Mouse (Mus musculus) heart, embryonic 14.5 days (tissue): ENCODE measurements around the gene Ltf. TPM values are rescaled to one million over a fixed set of nuclear protein-coding genes. Genes with fewer than 3 reads are reported as not detected.

Source experiments
- ATAC-seq: fragments of 200-750 bp; cut with Nextera tagmentation; 2 replicates; pipeline ENCODE4 v1.8.0; 2017; ENCODE audit warnings: low read depth, moderate TSS enrichment; ENCODE audit not compliant: insufficient number of reproducible peaks, insufficient read depth, low FRiP score
- H3K27ac ChIP-seq, 2 experiments: fragments of 200-500 bp in 1 of 2; fragments of 300-500 bp in 1 of 2; sonication (generic) in 1 of 2; replicated peaks in 1 of 2; 2 replicates each; pipeline ENCODE4 v1.5.1; 2012 to 2014; ENCODE audit warnings: low read depth in 2 of 2, low read length in 2 of 2, control low read depth in 1 of 2, mild to moderate bottlenecking in 1 of 2, mixed read lengths in 1 of 2; ENCODE audit not compliant: control insufficient read depth in 1 of 2, insufficient read depth in 1 of 2
- H3K27me3 ChIP-seq: fragments of 300-500 bp; sonication (generic); 2 replicates; pipeline ENCODE4 v1.6.1; 2014; ENCODE audit warnings: mild to moderate bottlenecking, low read length, control low read depth; ENCODE audit not compliant: control insufficient read depth, insufficient read depth
- H3K36me3 ChIP-seq: fragments of 300-500 bp; sonication (generic); 2 replicates; pipeline ENCODE4 v1.6.1; 2014; ENCODE audit warnings: mild to moderate bottlenecking, control low read depth, low read length, mixed read lengths; ENCODE audit not compliant: control insufficient read depth, insufficient read depth
- H3K4me1 ChIP-seq, 2 experiments: fragments of 200-500 bp in 1 of 2; fragments of 300-500 bp in 1 of 2; sonication (generic) in 1 of 2; 2 replicates each; pipeline ENCODE4 v1.6.1; 2012 to 2014; ENCODE audit warnings: low read length in 2 of 2, control low read depth in 1 of 2, mixed read lengths in 1 of 2; ENCODE audit not compliant: control insufficient read depth in 2 of 2, insufficient read depth in 2 of 2
- H3K4me2 ChIP-seq: fragments of 300-500 bp; sonication (generic); 2 replicates; pipeline ENCODE4 v1.6.1; 2014; ENCODE audit warnings: mild to moderate bottlenecking, low read length
- H3K4me3 ChIP-seq, 2 experiments: fragments of 200-500 bp in 1 of 2; fragments of 300-500 bp in 1 of 2; sonication (generic) in 1 of 2; 2 replicates each; pipeline ENCODE4 v1.5.1; 2012 to 2014; ENCODE audit warnings: low read length in 2 of 2, mild to moderate bottlenecking in 2 of 2, control low read depth in 1 of 2, low read depth in 1 of 2, moderate library complexity in 1 of 2; ENCODE audit not compliant: control insufficient read depth in 1 of 2, insufficient read depth in 1 of 2
- H3K9ac ChIP-seq: fragments of 300-500 bp; sonication (generic); 2 replicates; pipeline ENCODE4 v1.6.1; 2014; ENCODE audit warnings: mild to moderate bottlenecking, low read length
- H3K9me3 ChIP-seq: fragments of 300-500 bp; sonication (generic); 2 replicates; pipeline ENCODE4 v1.6.1; 2016; ENCODE audit warnings: low read length, control low read depth; ENCODE audit not compliant: control insufficient read depth
- WGBS: fragments of 180-500 bp; shearing (Covaris S2); extraction: QIAGEN DNeasy Blood & Tissue Kit; methylation state at CpG from one replicate; pipeline ENCODE4 v1.1.7; 2014; 5-methylcytosine and 5-hydroxymethylcytosine counted together
- polyA plus RNA-seq: library from polyadenylated mRNA; unstranded; fragments of >200 nt; fragmentation: Nextera tagmentation; extraction: Ambion mirVana; gene quantifications from 2 replicates; pipeline ENCODE4 v1.2.1, GENCODE M21; 2014

Ltf gene
- polyA plus RNA-seq = 1.3 and 1.6 TPM in 2 replicates

DNA sequence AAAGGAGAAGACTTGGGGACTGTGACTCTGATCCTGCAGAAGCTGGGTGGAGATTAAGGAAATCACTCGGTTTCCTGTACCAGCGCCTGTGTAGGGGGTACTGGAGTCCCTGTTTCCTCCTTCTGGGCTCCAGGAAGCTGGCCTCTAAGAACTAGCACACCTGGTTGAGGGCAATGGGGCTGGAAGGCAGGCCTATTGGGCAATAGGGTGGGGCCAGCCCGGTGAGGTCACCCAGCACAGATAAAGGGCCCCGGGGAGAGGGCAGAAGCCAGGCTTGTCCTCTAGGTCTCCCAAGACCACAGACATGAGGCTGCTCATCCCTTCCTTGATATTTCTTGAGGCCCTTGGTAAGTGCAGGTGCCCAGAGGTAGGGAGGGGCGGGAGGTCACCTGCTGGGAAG, at the start of gene Ltf:
Gene Ltf (plus strand): TSS at position 250 of the 400 bp plus-strand sequence.
- Histone ChIP-seq H3K27me3 (no peaks in the 10 kb centered on the region), H3K4me1 (no peaks in the 10 kb centered on the region), H3K4me3 (no peak within 1 kb of the TSS), H3K4me2 (no peak within 1 kb of the TSS), H3K9me3 (no peaks in the 10 kb centered on the region), H3K36me3 (no peaks in the 10 kb centered on the region), H3K27ac (no peak within 1 kb of the TSS), H3K9ac (no peak within 1 kb of the TSS)
- no peak for ATAC-seq
- 77% methylated on average over 5 of the region's 5 CpGs for WGBS

DNA sequence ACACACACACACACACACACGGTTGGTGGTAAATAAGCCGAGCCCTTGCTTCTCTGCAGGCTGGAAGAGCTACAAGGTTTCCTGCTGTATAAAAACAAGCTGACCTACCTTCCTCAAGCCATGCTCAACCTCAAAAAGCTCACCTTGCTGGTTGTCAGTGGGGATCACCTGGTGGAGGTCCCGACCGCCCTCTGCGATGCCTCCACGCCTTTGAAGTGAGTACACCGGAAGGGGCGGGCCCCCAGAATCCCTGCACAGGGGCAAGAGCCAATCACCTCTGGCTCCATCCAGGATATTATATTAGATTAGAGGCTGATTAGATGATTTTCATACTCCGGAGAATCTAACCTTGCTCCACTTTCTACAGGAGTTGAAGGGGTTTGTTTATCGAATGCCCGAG, 39.7 kb upstream of the Ltf start:
- Histone ChIP-seq H3K4me2 (no peak overlapping the region), H3K27ac (no peak overlapping the region), H3K4me3 (no peak overlapping the region), H3K27me3 (no peaks in the 10 kb centered on the region), H3K9me3 (no peaks in the 10 kb centered on the region), H3K9ac (no peak overlapping the region), H3K4me1 (no peaks in the 10 kb centered on the region), H3K36me3 (no peaks in the 10 kb centered on the region)
- ATAC-seq = no peak
- 93% methylated on average over 11 of the region's 11 CpGs for WGBS

DNA sequence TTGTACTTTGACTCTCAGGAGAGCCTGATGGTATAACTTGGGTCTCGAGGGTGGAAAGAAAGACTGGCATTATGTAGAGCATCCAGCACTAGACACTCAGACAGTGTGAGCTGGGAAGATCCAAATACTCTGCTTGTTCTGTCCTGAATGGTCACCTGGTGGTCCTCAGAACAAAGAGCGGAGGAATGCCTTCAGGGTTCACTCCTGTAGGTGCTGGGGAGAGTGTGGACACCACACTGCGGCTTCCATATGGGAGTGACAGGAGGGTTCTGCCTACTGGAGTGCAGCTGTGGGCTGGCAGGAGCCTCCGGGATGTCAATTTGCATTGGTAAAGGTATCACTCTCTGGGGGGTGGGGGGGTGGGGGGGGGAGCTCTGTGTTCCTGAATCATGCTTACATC, 36.7 kb upstream of the Ltf start:
- no peaks in the 10 kb centered on the region for H3K4me1 ChIP-seq
- no peak overlapping the region for H3K4me2 ChIP-seq
- no peak overlapping the region for H3K4me3 ChIP-seq
- no peaks in the 10 kb centered on the region for H3K36me3 ChIP-seq
- no peaks in the 10 kb centered on the region for H3K27me3 ChIP-seq
- ATAC-seq = no peak
- 65% methylated on average over 4 of the region's 4 CpGs for WGBS
- no peak overlapping the region for H3K9ac ChIP-seq
- no peaks in the 10 kb centered on the region for H3K9me3 ChIP-seq
- no peak overlapping the region for H3K27ac ChIP-seq

DNA sequence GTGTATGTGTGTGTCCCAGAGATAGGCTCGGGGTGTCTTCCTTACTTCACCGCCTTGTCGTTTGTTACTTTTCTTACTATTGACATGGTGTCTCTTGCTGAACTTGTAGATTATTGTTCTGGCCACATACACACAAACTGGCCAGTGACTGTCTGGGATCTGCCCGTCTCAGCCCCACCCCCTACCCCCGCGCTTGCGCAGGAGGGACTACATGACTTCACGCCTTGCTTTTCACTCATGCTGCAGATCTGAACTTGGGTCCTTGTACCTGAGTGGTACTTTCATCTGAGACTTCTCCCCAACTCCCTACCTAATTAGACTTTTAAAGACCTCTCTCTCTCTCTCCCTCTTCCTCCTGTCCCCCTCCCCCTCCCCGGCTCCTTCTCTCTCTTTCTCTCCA, 35.0 kb upstream of the Ltf start:
- Histone ChIP-seq H3K4me2 (no peak overlapping the region), H3K27me3 (no peaks in the 10 kb centered on the region), H3K36me3 (no peaks in the 10 kb centered on the region), H3K4me3 (no peak overlapping the region), H3K9ac (no peak overlapping the region), H3K9me3 (no peaks in the 10 kb centered on the region), H3K27ac (no peak overlapping the region), H3K4me1 (no peaks in the 10 kb centered on the region; a peak in 1 of 4 replicates)
- WGBS = 93% methylated on average over 9 of the region's 9 CpGs
- no peak for ATAC-seq

DNA sequence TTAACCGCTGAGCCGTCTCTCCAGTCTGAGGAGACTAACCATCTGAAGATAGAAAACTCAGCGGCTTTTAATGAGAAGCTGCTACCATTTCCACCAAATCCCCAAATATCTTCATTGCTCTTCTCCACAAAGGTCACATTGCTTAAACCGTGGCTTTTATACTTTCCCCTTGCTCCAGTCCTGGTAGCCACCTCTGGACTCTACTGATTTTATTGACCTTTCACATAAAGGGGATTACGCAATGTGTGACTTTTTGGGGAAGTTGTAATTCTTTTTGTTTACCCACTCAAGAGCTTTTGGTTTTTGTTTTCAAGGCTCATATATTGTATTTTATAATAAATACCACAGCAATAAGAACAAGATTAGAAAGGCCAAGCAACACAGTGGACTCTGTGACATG, 33.5 kb upstream of the Ltf start:
- H3K27ac ChIP-seq = no peak overlapping the region
- H3K36me3 ChIP-seq = no peaks in the 10 kb centered on the region
- H3K9ac ChIP-seq = no peak overlapping the region
- WGBS = 90% methylated on average over 5 of the region's 5 CpGs
- H3K4me1 ChIP-seq = no peaks in the 10 kb centered on the region; a peak in 1 of 4 replicates
- H3K4me2 ChIP-seq = no peak overlapping the region
- no peaks in the 10 kb centered on the region for H3K27me3 ChIP-seq
- no peaks in the 10 kb centered on the region for H3K9me3 ChIP-seq
- no peak for ATAC-seq
- H3K4me3 ChIP-seq = no peak overlapping the region

DNA sequence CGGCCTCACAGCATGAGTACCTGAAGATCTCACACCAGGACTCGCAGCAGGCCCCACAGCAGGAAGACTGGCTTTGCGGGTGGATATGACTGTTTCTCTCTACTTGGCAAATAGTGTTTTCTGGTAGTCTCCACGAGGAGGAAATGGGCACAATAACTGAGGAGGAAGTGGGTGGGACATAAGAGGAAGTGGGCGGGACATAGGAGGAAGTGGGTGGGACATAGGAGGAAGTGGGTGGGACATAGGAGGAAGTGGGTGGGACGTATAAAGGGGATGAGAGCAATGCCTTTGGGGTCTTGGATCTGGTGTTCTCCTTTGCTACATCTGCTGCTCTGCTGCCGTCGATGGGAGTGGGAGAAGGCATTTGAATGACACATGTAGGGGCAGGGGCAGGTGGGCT, 33.1 kb upstream of the Ltf start:
- whole genome bisulfite sequencing = 86% methylated on average over 8 of the region's 8 CpGs
- H3K4me3 ChIP-seq = no peak overlapping the region
- H3K36me3 ChIP-seq = no peaks in the 10 kb centered on the region
- H3K9ac ChIP-seq = no peak overlapping the region
- no peaks in the 10 kb centered on the region for H3K27me3 ChIP-seq
- H3K4me2 ChIP-seq = no peak overlapping the region
- no peak for ATAC-seq
- H3K4me1 ChIP-seq = no peaks in the 10 kb centered on the region; a peak in 1 of 4 replicates
- H3K27ac ChIP-seq = no peak overlapping the region
- no peaks in the 10 kb centered on the region for H3K9me3 ChIP-seq

DNA sequence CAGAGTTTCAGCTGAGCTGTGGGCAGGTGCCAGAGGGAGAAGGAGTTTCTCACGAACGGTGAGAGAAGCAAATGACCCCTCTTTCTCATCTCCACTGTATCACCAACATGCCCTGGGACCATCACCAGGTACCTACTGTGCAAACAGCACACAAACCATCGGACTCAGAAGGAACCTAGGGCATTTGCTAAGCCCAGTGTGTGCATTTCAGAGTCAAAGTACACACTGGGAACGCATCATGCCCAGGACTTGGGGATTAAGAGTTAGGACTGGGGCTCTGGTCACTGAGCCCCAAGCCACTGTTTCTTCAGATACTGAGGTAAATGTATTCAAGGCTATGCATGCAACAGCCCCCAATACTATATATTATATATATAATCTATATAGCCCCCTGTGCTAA, 31.7 kb upstream of the Ltf start:
- Histone ChIP-seq H3K9ac (no peak overlapping the region), H3K4me2 (no peak overlapping the region), H3K27me3 (no peaks in the 10 kb centered on the region), H3K27ac (no peak overlapping the region), H3K9me3 (no peaks in the 10 kb centered on the region), H3K36me3 (no peaks in the 10 kb centered on the region), H3K4me1 (no peaks in the 10 kb centered on the region; a peak in 1 of 4 replicates), H3K4me3 (no peak overlapping the region)
- 76% methylated on average over 4 of the region's 4 CpGs for WGBS
- no peak for ATAC-seq

DNA sequence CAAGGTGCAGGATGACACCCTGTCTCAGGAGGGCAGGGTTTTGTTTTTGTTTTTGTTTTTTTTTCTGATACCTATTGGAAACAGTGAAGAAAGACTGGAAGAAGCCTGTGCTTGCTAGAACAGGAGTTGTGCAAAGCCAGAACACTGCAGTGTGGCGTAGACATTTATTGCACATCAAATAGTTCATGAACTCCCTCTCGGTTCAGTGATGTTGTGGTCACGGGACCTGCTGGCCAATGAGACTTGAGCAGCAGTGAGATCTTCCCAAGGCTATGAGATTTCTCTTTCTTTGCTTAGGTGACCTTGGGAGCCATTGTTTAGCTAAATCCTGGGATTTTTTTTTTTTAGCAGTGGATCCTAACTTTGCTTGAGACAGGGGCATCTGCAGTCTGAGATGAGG, 31.0 kb upstream of the Ltf start:
- no peak overlapping the region for H3K27ac ChIP-seq
- H3K36me3 ChIP-seq = no peaks in the 10 kb centered on the region
- H3K4me1 ChIP-seq = no peaks in the 10 kb centered on the region; a peak in 1 of 4 replicates
- ATAC-seq = no peak
- no peaks in the 10 kb centered on the region for H3K27me3 ChIP-seq
- 79% methylated on average over 3 of the region's 3 CpGs for WGBS
- no peak overlapping the region for H3K4me3 ChIP-seq
- no peak overlapping the region for H3K9ac ChIP-seq
- no peaks in the 10 kb centered on the region for H3K9me3 ChIP-seq
- H3K4me2 ChIP-seq = no peak overlapping the region
